Mouse (Mus musculus): Measurements from ENCODE around the gene Gm4070. TPM values are rescaled to one million over a fixed set of nuclear protein-coding genes. Genes with fewer than 3 reads are reported as not detected.
"Not testable (repeated sequence)": the region's sequence is repeated elsewhere in the genome, so short reads cannot be mapped to it uniquely, and the experiment has no call there.

Gene Gm4070
- under 1 TPM in 1 of 2 experiments, not detected in 1; 0.10 TPM for total RNA-seq (2021)

- intact Hi-C loops (cut with DNase I); DNase-seq: not testable (repeated sequence)
These were observed at the start of gene Gm4070 for GRCm38 (mm10) chr7:105953812-105954211. TSS of gene Gm4070 (minus strand) at chr7:105953967.

- intact Hi-C loops (cut with DNase I); DNase-seq: not testable (repeated sequence)
These were observed 773 bp upstream of the Gm4070 start for GRCm38 (mm10) chr7:105954540-105954939.

DNA sequence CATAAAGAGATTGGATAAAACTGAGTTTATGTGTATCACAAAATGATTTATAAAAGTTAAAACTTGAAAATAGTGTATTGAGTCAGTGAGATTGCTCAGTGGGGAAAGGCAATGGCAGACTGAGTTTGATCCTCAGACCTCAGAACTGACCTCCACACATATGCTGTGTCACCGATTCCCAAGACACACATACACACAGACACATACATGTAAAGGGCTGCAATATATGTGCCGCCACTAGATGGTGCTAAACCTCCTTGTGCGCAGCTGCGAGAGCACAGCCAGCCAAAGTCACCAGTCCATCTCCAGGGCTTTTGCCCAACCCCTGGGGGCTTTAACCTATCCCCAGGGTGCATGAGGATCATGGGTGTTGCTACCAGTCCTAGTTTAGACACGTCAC lies 1.4 kb downstream of the Gm4070 start:
- intact Hi-C loops (cut with DNase I); DNase-seq: not testable (repeated sequence)

DNA sequence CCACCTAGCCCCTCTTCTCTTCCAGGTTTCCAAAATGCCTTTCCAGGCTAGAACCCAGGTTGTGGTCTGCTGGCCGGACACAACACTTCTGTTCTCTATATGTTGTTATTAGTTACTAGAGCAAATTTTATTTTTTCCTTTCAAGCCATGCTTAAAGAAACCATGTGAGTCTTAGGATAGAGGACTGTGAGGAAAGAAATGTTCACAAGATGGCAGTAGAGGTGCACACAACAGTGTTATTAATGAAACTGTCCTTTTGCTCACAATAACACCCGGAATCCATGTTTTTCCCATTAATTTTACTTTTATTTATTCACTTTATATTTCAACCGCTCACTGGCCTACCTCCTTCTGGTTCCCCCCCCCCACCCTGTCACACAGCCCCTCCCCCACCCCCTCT lies 8.5 kb downstream of the Gm4070 start:
- intact Hi-C loops (cut with DNase I); DNase-seq: not testable (repeated sequence)

DNA sequence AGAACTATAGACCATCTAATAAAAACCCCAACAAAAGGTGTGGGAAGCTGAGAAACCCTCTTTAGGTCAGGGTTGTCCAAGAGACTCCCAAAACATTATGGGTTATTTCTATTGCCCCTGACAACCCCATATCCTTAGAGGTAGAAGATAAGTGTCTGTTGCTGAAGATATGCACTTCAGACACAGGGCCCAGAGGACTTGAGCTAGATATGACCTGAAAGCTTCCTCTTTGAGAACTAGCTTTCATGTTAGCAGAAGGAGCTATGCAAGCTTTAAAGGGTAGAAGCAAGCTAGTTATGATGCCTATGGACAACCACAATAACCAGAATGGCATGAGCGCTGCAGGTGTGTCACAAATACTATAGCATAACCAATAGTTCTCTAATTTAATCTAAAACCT lies 21.6 kb downstream of the Gm4070 start:
- DNase-seq; intact Hi-C loops (cut with DNase I): not testable (repeated sequence)

DNA sequence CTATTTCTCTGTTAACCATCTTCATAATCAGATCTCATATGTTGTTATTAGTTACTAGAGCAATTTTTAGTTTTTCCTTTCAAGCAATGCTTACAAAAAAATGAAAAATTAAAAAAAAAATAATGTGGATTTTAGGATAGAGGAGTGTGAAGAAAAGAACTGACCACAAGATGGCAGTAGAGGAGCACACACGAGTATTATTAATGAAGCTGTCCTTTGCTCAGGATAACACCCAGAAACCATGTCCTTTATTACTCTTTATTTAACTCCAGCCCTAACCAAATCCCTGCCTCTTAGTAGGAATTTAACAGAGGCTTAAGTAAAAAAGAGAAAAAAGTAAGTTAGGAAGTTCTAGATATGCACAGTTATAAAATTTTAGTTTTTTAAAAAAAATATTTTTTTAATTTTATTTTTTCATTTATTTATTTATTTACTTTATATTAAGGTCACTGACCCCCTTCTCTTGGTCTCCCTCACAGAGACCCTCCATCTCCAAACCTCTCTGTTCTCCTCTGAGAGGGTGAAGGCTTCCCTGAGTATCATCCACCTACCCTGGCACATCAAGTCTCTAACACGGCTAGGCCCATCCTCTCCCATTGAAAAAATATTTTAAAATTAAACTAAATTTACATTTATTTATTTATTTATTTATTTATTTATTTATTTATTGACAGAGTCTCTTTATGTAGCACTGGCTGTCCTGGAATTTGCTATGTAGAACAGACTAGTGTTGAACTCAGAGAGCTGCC lies 70.0 kb downstream of the Gm4070 start:
- intact Hi-C loops (cut with DNase I); DNase-seq: not testable (repeated sequence)

DNA sequence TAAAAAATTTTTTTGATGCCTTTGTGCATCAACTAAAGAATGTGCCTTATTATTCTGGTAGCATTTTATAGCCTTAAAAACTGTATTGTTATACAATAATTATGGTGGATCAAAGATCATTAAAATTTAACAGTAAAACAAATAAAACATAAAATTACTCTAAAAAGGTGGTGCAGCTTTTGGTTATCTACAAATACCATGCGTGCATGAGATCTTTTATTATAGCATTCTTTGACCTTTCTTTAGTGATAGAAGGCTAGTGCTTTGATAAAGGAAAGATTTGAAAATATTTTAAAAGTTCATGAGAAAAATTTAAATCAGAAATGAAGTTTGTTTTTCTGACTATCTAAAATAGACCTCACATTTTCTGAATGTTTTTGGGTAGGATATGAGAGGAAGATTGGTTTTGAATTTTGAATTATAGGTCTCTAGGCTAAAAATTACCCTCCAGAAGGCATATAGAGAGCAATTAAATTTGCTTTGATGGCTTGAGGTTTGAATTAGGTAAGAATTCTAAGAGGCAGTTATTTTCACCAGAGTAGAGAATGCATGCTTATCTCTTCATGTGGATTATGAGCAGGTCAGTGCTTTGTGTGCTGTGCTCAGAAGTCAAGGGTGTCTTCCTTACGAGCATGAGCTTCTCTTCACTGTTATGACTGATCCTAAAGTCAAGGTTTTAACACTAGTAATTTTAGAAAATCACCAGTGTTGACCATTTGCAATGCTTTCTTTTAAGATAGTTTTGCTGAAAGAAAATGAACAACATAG lies 73.9 kb downstream of the Gm4070 start:
- DNase-seq; intact Hi-C loops (cut with DNase I): not testable (repeated sequence)

DNA sequence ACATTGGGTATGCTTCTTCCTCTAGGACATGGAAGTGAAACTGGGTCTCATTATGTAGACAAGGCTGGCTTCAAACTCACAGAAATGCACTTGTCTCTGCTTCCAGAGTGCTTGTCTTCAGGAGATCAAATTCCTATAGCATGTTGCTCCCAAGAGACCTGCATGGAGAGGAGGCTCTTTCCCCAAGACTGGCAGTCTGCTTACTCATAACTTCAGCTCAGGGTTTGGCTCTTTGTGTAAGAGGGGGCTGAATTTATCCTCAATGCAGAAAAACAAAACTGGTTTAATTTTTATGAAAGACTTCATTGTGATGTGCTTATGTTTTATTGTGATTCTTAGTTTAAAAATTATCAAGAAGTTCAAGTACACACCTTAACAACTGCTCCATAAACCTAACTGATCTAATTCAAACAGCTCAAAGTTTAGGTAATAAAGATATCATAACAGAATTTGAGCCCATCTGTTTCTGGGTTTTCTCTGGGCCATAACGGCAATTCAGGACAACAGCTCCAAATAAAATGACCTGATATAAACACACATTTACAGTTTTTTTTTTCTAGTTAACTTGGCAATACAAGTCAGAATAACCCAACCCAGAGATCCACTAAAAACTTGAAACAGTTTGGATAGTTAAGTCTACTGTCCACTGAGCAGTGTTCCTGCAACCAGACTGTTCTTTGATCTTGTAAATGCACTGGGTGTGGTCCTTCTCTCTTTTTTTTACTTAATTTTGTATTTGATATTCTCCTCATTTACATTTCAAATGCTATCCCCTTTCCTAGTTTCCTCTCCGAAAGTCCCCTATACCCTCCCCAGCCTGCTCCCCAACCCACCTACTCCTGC lies 97.8 kb downstream of the Gm4070 start:
- intact Hi-C loops (cut with DNase I); DNase-seq: not testable (repeated sequence)

Other genes with a start within 250 kb of the Gm4070 start
- 100 to 1,000 TPM; 113 to 114 TPM for gene Ilk, start 217.4 kb downstream of the Gm4070 start, total RNA-seq (2021)
- gene Rrp8, start 216.6 kb downstream of the Gm4070 start, total RNA-seq (2021), result 10 to 100 TPM; 11.3 to 13.9 TPM
- gene Taf10, start 209.6 kb downstream of the Gm4070 start, total RNA-seq (2021), result 100 to 1,000 TPM; 109 to 110 TPM
- gene Tpp1, start 201.7 kb downstream of the Gm4070 start, total RNA-seq (2021), result 10 to 100 TPM; 16.0 to 24.7 TPM
- gene Dchs1, start 166.3 kb downstream of the Gm4070 start, total RNA-seq (2021), result 10 to 100 TPM; 84.6 to 90.6 TPM
- 10 to 100 TPM; 76.5 to 87.4 TPM for gene Mrpl17, start 142.9 kb downstream of the Gm4070 start, total RNA-seq (2021)